Mouse (Mus musculus): ENCODE measurements around the gene Grwd1.

DNA sequence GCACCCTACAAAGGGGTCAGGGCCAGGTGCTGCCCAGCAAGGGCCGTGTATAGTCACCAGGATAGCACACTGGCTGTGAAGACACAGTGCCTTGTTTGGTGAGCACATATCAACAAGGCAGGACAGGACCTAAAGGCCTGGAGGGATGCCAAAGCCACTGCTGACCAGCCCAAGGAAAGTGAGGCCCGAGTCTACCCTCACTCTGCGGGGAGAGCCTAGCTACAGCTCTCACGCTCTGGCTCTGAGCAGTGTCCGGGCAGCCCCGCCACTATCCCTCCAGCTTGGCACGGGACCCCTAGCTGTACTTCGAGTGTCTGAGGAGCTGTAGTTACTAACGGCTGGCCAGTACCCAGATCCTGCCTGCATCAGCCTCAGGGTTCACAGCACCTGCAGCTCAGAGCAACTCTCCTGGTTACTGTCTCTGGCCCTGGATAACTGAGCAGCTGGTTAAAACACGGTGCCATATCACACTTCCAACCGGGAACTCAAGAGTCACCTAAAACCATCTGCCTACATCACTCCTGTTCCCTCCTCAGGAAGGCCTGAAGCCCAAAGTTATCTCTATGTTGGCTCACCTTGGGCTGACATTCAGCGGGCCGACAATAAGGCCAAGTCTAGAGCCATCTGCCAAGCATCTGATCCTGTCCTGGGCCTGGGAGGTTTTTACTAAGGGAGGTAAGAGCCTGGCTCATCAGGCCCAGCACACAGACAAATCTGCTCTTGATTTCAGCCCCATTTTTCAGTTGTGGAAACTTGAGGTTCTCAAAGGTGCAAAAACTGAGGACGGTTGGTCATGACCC, 21.3 kb downstream of the Grwd1 start:
- TF ChIP-seq POLR2A (IDR thresholded peaks at IDR 0.05; ENCODE audit: borderline replicate concordance, extremely low read depth, low read depth, low read length) (no peak), CTCF (IDR thresholded peaks at IDR 0.05; ENCODE audit: insufficient read depth, low read length) (no peak)
